ENCODE assay signal across 8 mouse cellular contexts in genomic region chr15:12549919-12550305, GRCm38 (mm10).
DNase-seq lines count a peak whose midpoint lies in the region; ATAC-seq and TF ChIP-seq lines count a peak whose summit lies in the region.

No protein-coding gene starts in this region.

- no peaks in the 10 kb centered on the region for H3K36me3 ChIP-seq in ES-Bruce4 (ENCODE audit: control insufficient read depth, insufficient read depth, low read length, poor library complexity, severe bottlenecking)
- H3K36me3 ChIP-seq in hindbrain, embryonic 16.5 days (ENCODE audit: control insufficient read depth, insufficient read depth, low read length) = no peaks in the 10 kb centered on the region
- no peaks in the 10 kb centered on the region for H3K36me3 ChIP-seq in liver, embryonic 12.5 days

- H3K4me2 ChIP-seq in hindbrain, embryonic 16.5 days (ENCODE audit: low read length) = peak overlapping the region; percentile 95
- peak overlapping the region; percentile 75 for H3K4me2 ChIP-seq in liver, embryonic 12.5 days

- H3K27me3 ChIP-seq in ES-Bruce4 (ENCODE audit: control insufficient read depth, insufficient read depth, low read length, poor library complexity, severe bottlenecking) = no peaks in the 10 kb centered on the region
- no peaks in the 10 kb centered on the region; the same call in 1 of the 2 replicates for H3K27me3 ChIP-seq in hindbrain, embryonic 16.5 days (replicated peaks; ENCODE audit: control insufficient read depth, insufficient read depth, low read length)
- H3K27me3 ChIP-seq in liver, embryonic 12.5 days (replicated peaks) = peaks cover 38% of the 10 kb centered on the region

- DNase-seq in gastrocnemius, postnatal 10 days = peak; percentile 51
- DNase-seq in neural tube, embryonic 10.5 days (ENCODE audit: extremely low spot score, low spot score) = peak; percentile 47
- DNase-seq in adipocyte (ENCODE audit: low spot score) = no peak

- H3K4me3 ChIP-seq in ES-Bruce4 (ENCODE audit: low read depth, low read length) = peak overlapping the region; percentile 55
- H3K4me3 ChIP-seq in bone marrow macrophage, adult 2 months (ENCODE audit: insufficient read depth, low read length) = peak overlapping the region; percentile 35; the same call in 1 of the 2 replicates
- peak overlapping the region; percentile 48 for H3K4me3 ChIP-seq in hindbrain, embryonic 16.5 days (ENCODE audit: low read length)
- H3K4me3 ChIP-seq in liver, embryonic 12.5 days = peak overlapping the region; percentile 55

- no peak for TF ChIP-seq CTCF in ES-Bruce4 (IDR thresholded peaks at IDR 0.05; ENCODE audit: low read depth, low read length)
- TF ChIP-seq CTCF in bone marrow macrophage, adult 2 months (IDR thresholded peaks at IDR 0.05; ENCODE audit: low read depth, low read length) = no peak

- peak overlapping the region; percentile 74 for H3K27ac ChIP-seq in ES-Bruce4 (ENCODE audit: insufficient read depth, low read length)
- H3K27ac ChIP-seq in bone marrow macrophage, adult 2 months (ENCODE audit: insufficient read depth, low read depth, low read length) = no peak overlapping the region
- H3K27ac ChIP-seq in hindbrain, embryonic 16.5 days (ENCODE audit: low read depth, low read length) = 0 out of 2 replicates have a peak overlapping the region, but pooled peaks have one; percentile 9
- no peak overlapping the region for H3K27ac ChIP-seq in liver, embryonic 12.5 days

- 0 out of 2 replicates have a peak overlapping the region, but pooled peaks have one; percentile 34 for H3K9ac ChIP-seq in ES-Bruce4 (ENCODE audit: low read depth, poor library complexity, severe bottlenecking)
- peak overlapping the region; percentile 62 for H3K9ac ChIP-seq in hindbrain, embryonic 16.5 days (ENCODE audit: low read depth, low read length)
- peak overlapping the region; percentile 44; the same call in 1 of the 2 replicates for H3K9ac ChIP-seq in liver, embryonic 12.5 days

- H3K9me3 ChIP-seq in ES-Bruce4 (replicated peaks; ENCODE audit: control insufficient read depth, insufficient read depth, low read length, poor library complexity, severe bottlenecking) = no peaks in the 10 kb centered on the region
- H3K9me3 ChIP-seq in hindbrain, embryonic 16.5 days (ENCODE audit: control insufficient read depth, low read length) = no peaks in the 10 kb centered on the region
- H3K9me3 ChIP-seq in liver, embryonic 12.5 days (replicated peaks) = no peaks in the 10 kb centered on the region

- TF ChIP-seq EP300 in ES-Bruce4 (IDR thresholded peaks at IDR 0.05; ENCODE audit: insufficient read depth, low read depth, low read length) = peak; percentile 54; the same call in 1 of the 2 replicates

- WGBS in hindbrain, embryonic 16.5 days = 1% methylated on average over 13 of the region's 13 CpGs
- 3% methylated on average over 13 of the region's 13 CpGs for WGBS in liver, embryonic 12.5 days (ENCODE audit: insufficient replicate concordance)

- H3K4me1 ChIP-seq in ES-Bruce4 (ENCODE audit: control insufficient read depth, insufficient read depth, low read length) = peaks cover 2% of the 10 kb centered on the region
- no peaks in the 10 kb centered on the region for H3K4me1 ChIP-seq in bone marrow macrophage, adult 2 months (ENCODE audit: control insufficient read depth, insufficient read depth, low read length)
- H3K4me1 ChIP-seq in hindbrain, embryonic 16.5 days (ENCODE audit: control insufficient read depth, insufficient read depth, low read depth, low read length) = peaks cover 12% of the 10 kb centered on the region
- peaks cover 10% of the 10 kb centered on the region; the same call in 1 of the 2 replicates for H3K4me1 ChIP-seq in liver, embryonic 12.5 days

- peak; percentile 60; the same call in 1 of the 2 replicates for ATAC-seq in hindbrain, embryonic 16.5 days
- no peak for ATAC-seq in liver, embryonic 12.5 days
- ATAC-seq in monocyte, adult 5-6 weeks (replicated peaks; ENCODE audit: insufficient number of reproducible peaks, low FRiP score, low TSS enrichment, poor library complexity, severe bottlenecking) = no peak

- TF ChIP-seq POLR2A in ES-Bruce4 (IDR thresholded peaks at IDR 0.05; ENCODE audit: insufficient read depth, low read length) = no peak
- TF ChIP-seq POLR2A in bone marrow macrophage, adult 2 months (IDR thresholded peaks at IDR 0.05; ENCODE audit: borderline replicate concordance, low read depth, low read length) = no peak

Comparison
In these comparisons a context has a peak if more than half of its experiments do, and no peak if none do; other contexts are left out.
1. H3K27ac ChIP-seq: peak in ES-Bruce4 (single experiment) and hindbrain, embryonic 16.5 days (single experiment); none in bone marrow macrophage, adult 2 months (single experiment) and liver, embryonic 12.5 days (single experiment).
2. Peak in every context shown above with its lines, with median percentiles within 50 percentile points of each other: H3K4me3 ChIP-seq and H3K9ac ChIP-seq.